Mouse (Mus musculus) cerebral cortex, adult 2 months (tissue): ENCODE results near the gene Cacnb3.

ENCODE experiments used
- WGBS: fragments of 180-500 bp; shearing (Covaris S2); methylation state at CpG from one replicate; pipeline ENCODE4 v1.1.7; 2018; 5-methylcytosine and 5-hydroxymethylcytosine counted together

Gene Cacnb3

GRCm38 (mm10) chr15:98675634-98676250 lies 45.1 kb downstream of the Cacnb3 start:
- 6% methylated on average over 14 of the region's 14 CpGs for WGBS

- WGBS, result 1% methylated on average over 9 of the region's 9 CpGs
Observed at GRCm38 (mm10) chr15:98676471-98676870, 45.8 kb downstream of the Cacnb3 start.

- WGBS, result under 1% methylated on average over 37 of the region's 37 CpGs
Observed at GRCm38 (mm10) chr15:98676940-98677728, 46.5 kb downstream of the Cacnb3 start, which contains the start of gene Rnd1. Rnd1 (minus strand) TSS chr15:98677461.

DNA sequence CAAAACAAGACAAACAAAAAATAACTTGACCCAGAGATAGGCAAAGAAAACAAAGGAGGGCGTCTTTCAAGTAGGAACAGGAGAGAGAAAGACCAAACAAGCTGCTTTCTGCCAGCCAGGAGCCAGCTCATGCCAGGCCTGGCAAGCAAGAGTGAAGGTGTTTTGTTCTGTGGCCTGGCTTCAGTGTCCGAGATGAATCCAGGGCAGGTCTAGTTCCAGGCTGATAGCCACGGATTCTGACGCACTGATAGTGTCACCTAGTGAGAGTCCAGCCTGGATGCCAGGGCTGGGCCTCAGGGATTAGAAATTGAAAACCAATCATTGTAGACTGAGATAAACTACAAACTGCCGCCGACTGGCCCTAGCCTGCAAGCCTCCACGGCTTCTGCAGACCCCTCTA lies 47.3 kb downstream of the Cacnb3 start:
- WGBS, result 68% methylated on average over 7 of the region's 7 CpGs

DNA sequence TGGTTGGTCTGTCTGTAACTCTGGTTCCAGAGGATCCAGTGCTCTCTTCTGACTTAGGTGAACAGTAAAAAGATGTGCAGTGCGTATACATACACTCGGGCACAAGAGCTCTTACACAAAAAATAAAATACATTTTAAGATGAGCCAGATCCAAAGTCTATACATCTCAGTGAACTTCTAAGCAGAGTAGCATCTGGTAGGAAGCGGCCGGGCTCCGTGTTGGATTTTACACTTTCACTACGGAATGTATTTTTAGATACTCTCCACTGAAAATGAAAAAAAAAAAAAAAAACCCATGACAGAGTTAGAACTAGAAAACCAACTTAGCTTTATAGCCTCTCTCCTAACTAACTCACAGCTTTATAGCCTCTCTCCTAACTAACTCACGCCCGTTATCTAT lies 50.0 kb downstream of the Cacnb3 start:
- 52% methylated on average over 8 of the region's 8 CpGs for WGBS

DNA sequence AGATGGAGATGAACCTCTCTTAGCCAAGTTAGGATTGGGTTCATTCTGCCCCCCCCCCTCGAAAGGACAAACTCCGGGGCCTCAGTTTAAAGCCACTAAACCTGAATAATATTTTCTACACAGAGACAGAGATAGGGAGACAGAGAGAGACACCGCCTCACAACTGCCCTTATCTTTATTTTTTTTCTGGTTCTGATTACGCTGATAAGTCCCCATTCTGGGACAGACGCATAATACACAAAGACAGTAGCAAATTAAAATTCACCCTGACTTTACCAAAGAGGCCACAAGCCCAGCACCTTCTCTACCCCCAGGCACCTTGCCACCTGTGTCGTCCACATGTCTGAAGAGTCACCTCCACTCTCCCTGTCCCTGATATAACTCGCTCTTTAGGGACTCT lies 51.0 kb downstream of the Cacnb3 start:
- 90% methylated on average over 7 of the region's 7 CpGs for WGBS

- 65% methylated on average over 10 of the region's 10 CpGs for WGBS
Observed at GRCm38 (mm10) chr15:98683177-98683576, 52.5 kb downstream of the Cacnb3 start.

DNA sequence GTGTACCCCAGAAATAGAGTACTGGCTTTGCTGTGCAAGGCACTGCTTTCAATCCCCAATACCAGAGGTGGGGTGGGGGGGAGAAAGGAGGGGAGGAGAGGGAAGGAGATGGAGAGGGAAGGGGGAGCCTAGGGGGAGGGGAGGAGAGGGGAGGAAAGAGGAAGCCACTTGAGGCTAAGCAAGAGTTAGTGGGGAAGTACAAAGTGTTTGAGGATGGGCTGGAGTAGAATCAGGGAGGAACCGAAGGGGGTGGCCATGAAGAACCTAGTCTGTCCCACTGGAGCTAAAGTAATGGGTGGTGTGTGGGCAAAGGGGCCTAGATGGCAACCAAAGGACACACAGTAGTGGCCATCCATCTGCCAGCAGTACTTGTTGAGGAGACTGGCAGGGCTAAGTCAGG lies 53.1 kb downstream of the Cacnb3 start:
- 92% methylated on average over 1 of the region's 1 CpGs for WGBS

DNA sequence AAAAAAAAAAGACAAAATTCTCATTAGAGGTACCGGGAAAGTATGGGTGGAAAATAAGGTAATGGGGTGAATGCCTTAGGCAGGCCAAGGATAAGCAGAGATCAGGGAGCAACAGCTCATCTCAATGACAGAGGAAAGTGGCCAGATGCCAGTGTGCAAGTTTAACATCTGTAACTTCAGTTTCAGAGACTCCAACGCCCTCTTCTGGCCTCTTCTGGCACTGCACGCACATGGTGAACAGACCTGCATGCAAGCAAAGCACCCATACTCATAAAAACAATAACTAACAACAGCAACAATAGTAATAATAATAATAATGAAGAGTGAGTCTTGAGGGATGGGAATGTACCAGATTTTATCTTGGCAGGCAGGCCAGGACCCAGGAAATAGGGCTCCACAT lies 55.3 kb downstream of the Cacnb3 start:
- WGBS, result 71% methylated on average over 3 of the region's 3 CpGs

DNA sequence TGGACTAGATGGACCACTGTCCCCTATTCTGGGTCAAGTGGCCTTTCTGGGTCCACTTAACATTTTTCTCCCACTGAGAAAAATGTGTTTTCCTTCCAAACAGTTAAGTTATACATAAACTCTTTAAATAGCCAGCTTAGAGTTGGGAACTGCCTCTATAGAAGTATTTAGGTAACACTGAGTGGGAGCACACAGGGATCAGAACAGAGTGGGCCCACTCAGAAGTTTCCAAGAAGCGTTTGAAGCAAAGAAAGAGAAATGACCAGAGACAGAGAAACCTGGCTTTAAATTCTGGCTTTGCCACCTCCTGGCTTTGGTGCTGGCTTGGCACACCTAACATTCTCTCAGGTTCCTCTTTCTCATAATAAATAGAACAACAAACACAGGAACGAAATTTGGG lies 59.0 kb downstream of the Cacnb3 start:
- 48% methylated on average over 2 of the region's 2 CpGs for WGBS

- WGBS, result 50% methylated on average over 7 of the region's 7 CpGs
Observed at GRCm38 (mm10) chr15:98691486-98692147, 61.0 kb downstream of the Cacnb3 start.

DNA sequence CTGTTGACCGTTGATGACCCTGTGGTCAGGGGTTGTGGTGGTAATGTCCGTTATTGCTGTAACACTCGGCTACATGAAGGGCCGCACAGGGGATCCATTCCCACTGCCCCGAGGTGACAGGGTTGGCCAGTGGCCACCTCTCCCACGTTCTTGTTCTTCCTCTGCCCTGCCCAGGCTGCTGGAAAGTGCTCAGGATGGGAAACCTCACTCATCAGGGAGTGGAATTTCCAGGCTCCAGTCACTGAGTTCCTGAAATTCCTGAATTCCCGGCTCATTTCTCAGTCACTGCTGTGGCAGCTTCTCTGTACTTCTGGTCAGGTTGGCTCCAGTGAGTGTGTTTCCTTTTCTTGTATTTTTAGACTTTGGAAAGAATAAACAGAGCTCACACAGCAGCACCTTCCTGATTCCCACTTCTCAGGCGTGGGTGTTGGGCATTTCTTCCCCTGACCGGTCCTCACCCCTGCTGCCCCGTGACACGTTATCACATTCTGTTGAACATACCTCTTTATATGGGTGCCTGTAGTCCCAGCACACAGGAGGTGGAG lies 61.6 kb downstream of the Cacnb3 start:
- WGBS, result 45% methylated on average over 11 of the region's 11 CpGs
